Mouse (Mus musculus) bone marrow macrophage, adult 2 months (primary cell): ENCODE measurements around the gene Sesn1. TPM values are rescaled to one million over a fixed set of nuclear protein-coding genes. Genes with fewer than 3 reads are reported as not detected.

Experiments used
- H3K27ac ChIP-seq: 2 replicates; pipeline ENCODE4 v1.5.1; 2012; ENCODE audit warnings: low read depth, low read length; ENCODE audit not compliant: insufficient read depth
- H3K4me1 ChIP-seq: 2 replicates; pipeline ENCODE4 v1.6.1; 2012; ENCODE audit warnings: low read length; ENCODE audit not compliant: control insufficient read depth, insufficient read depth
- H3K4me3 ChIP-seq: 2 replicates; pipeline ENCODE4 v1.5.1; 2012; ENCODE audit warnings: mild to moderate bottlenecking, low read length, moderate library complexity; ENCODE audit not compliant: insufficient read depth
- CTCF ChIP-seq: IDR thresholded peaks from 2 replicates; pipeline ENCODE4 v1.5.1; 2012; ENCODE audit warnings: low read depth, mild to moderate bottlenecking, low read length, moderate library complexity
- POLR2A ChIP-seq: IDR thresholded peaks from 2 replicates; pipeline ENCODE4 v1.6.1; 2012; ENCODE audit warnings: mild to moderate bottlenecking, low read depth, low read length, borderline replicate concordance
- polyA plus RNA-seq: library from polyadenylated mRNA; stranded (reverse); fragments of >200 nt; gene quantifications from 2 replicates; pipeline ENCODE4 v1.2.4, GENCODE M21; 2012; ENCODE audit not compliant: missing spikeins, insufficient read depth, insufficient read length

Gene Sesn1
- polyA plus RNA-seq, 1 experiment, result 238 TPM

- TF ChIP-seq CTCF (no peak), POLR2A (no peak)
- Histone ChIP-seq H3K4me1 (peaks cover 25% of the 10 kb centered on the region), H3K27ac (no peak overlapping the region), H3K4me3 (no peak overlapping the region)
These were observed 87.1 kb downstream of the Sesn1 start for GRCm38 (mm10) chr10:41896865-41897264.

- peaks cover 4% of the 10 kb centered on the region; the same call in 1 of the 2 replicates for H3K4me1 ChIP-seq
- no peak overlapping the region for H3K27ac ChIP-seq
- TF ChIP-seq CTCF (no peak), POLR2A (no peak)
- no peak overlapping the region for H3K4me3 ChIP-seq
These were observed 91.7 kb downstream of the Sesn1 start for GRCm38 (mm10) chr10:41901456-41901855.

DNA sequence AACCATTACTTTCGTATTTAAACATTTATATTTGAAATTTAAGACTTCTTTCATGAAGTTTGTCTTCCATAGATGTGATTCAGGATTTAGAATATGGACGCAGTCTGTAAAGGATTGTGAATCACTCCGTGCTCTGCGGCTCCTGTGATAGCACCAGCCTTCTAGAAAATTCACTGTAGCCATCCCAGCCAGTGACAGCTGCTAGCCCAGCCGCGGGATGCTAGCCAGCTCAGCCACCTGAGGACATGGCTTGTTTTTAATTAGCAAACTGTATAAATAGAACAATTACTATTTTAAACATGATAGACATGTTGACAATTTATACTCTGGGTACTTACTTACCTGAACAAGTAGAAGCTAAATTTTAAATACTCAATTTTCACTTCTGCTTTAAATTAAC is 92.1 kb downstream of the Sesn1 start:
- Histone ChIP-seq H3K27ac (no peak overlapping the region), H3K4me3 (no peak overlapping the region), H3K4me1 (peaks cover 4% of the 10 kb centered on the region; the same call in 1 of the 2 replicates)
- TF ChIP-seq POLR2A, result no peak
- TF ChIP-seq CTCF, result no peak

DNA sequence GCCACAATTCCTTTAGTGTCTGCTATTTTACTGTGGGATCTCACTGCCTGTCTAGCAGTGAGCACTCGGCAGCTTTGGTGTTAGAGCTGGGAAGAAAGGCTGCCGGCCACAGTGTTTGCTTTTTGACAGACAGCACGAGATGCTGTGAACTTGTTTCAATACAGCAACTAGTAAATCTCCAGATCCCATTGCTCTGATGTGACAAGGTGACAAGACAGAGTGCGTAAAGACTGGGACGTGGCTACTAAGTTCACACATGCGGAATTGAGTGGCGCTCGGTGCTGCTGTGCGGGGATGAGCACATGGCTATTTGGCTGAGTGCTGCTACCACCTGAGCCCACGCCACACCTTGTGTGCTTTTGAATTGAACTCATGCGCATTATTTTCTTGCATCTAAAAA is 97.7 kb downstream of the Sesn1 start:
- no peak overlapping the region for H3K4me3 ChIP-seq
- no peak for TF ChIP-seq CTCF
- no peak for TF ChIP-seq POLR2A
- peaks cover 4% of the 10 kb centered on the region; the same call in 1 of the 2 replicates for H3K4me1 ChIP-seq
- H3K27ac ChIP-seq, result no peak overlapping the region

- Histone ChIP-seq H3K4me1 (peaks cover 4% of the 10 kb centered on the region; the same call in 1 of the 2 replicates), H3K4me3 (no peak overlapping the region), H3K27ac (no peak overlapping the region)
- TF ChIP-seq CTCF (no peak), POLR2A (no peak)
These were observed 98.2 kb downstream of the Sesn1 start for GRCm38 (mm10) chr10:41907950-41908349.

GRCm38 (mm10) chr10:41908899-41909298 is 99.2 kb downstream of the Sesn1 start:
- TF ChIP-seq POLR2A, result no peak
- TF ChIP-seq CTCF, result no peak
- Histone ChIP-seq H3K27ac (no peak overlapping the region), H3K4me1 (peaks cover 4% of the 10 kb centered on the region; the same call in 1 of the 2 replicates), H3K4me3 (no peak overlapping the region)

- H3K4me1 ChIP-seq, result no peaks in the 10 kb centered on the region
- no peak overlapping the region for H3K27ac ChIP-seq
- TF ChIP-seq CTCF, result no peak
- TF ChIP-seq POLR2A, result no peak
- no peak overlapping the region for H3K4me3 ChIP-seq
These were observed 102.7 kb downstream of the Sesn1 start for GRCm38 (mm10) chr10:41912290-41912994.

DNA sequence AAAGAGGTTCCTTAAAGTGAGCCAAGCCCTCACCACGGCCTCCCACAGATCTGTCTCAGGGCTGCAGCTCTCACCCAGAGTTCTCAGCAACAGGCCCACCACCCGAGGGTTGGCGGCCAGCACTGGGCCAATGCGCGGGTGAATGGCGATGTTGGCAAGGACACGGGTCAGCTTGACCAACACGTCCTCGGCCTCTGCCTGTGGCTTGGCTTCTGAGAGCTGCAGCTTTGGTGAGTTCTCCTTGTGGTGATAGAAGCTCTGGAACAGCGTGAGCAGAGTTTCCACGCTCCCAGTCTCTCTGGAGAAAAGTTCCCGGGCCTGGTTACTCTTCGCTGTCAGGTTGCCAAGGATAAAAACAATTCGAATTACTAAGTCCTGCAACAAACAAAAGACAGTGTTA is 117.0 kb downstream of the Sesn1 start:
- no peak overlapping the region for H3K27ac ChIP-seq
- no peak for TF ChIP-seq CTCF
- TF ChIP-seq POLR2A, result no peak
- peaks cover 7% of the 10 kb centered on the region for H3K4me1 ChIP-seq
- no peak overlapping the region for H3K4me3 ChIP-seq

GRCm38 (mm10) chr10:41930966-41931365 is 121.2 kb downstream of the Sesn1 start:
- no peak for TF ChIP-seq POLR2A
- TF ChIP-seq CTCF, result no peak
- Histone ChIP-seq H3K4me1 (peaks cover 31% of the 10 kb centered on the region), H3K27ac (no peak overlapping the region), H3K4me3 (no peak overlapping the region)

DNA sequence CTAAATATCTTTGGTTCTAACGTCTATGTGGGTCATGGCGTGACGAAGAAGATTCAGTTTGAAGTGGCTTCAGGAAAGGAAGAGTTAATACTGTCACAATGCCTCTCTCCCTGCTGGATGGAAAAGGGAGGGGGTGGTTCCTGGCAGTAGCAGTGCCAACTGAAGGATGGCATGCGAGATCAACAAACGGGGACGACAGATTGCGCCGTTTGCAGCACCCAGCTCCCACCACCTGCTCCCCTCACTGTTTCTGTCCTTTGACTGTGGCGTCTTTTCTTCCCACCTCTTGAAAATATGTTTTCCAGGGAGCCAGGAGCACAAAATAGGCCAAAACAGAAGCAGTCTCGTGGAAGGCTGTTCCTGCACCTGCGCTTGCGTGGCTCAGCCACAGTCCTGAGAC is 122.2 kb downstream of the Sesn1 start:
- Histone ChIP-seq H3K27ac (no peak overlapping the region), H3K4me1 (peaks cover 40% of the 10 kb centered on the region)
- no peak for TF ChIP-seq POLR2A
- TF ChIP-seq CTCF, result no peak

DNA sequence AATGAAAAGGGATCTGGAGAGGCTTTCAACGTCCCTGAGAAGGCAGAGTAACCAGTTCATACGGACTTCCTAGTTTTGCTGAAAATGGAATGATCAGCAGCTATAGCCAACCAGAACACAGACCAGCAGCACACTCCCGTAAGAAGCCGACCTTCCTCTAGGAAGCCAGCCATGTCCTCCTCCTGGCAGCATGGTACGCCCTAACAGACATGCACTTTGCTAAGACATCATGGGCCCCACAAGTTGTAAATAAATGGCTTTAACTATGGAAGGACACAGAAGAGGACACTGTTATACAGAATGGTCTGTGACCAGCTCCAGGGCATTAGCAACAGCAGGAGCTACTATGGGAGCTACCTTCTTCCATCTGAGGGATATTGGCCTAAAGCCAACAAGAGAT is 123.2 kb downstream of the Sesn1 start:
- H3K4me1 ChIP-seq, result peaks cover 49% of the 10 kb centered on the region
- TF ChIP-seq CTCF, result no peak
- TF ChIP-seq POLR2A, result no peak
- H3K4me3 ChIP-seq, result no peak overlapping the region
- H3K27ac ChIP-seq, result peak overlapping the region; percentile 49

More for the DNA sequence above, 122.2 kb downstream of the Sesn1 start:
- H3K4me3 ChIP-seq, result no peak overlapping the region

GRCm38 (mm10) chr10:41933536-41933935 is 123.8 kb downstream of the Sesn1 start:
- peak overlapping the region; percentile 49 for H3K27ac ChIP-seq

More at GRCm38 (mm10) chr10:41933536-41933935, 123.8 kb downstream of the Sesn1 start:
- TF ChIP-seq POLR2A, result no peak
- peak; percentile 89 for TF ChIP-seq CTCF
- Histone ChIP-seq H3K4me1 (peaks cover 49% of the 10 kb centered on the region), H3K4me3 (no peak overlapping the region)
